Mouse (Mus musculus): ENCODE measurements around the gene Acat2.
"Not testable (repeated sequence)": the region's sequence is repeated elsewhere in the genome, so short reads cannot be mapped to it uniquely, and the experiment has no call there.

Acat2 gene

GRCm38 (mm10) chr17:12956664-12957063, 3.9 kb downstream of the Acat2 start:
- no peak for DNase-seq (ENCODE audit: low read depth)

GRCm38 (mm10) chr17:12949669-12950068, 10.9 kb downstream of the Acat2 start:
- DNase-seq (ENCODE audit: low read depth) = no peak

- DNase-seq (ENCODE audit: low read depth) = no peak
Observed at GRCm38 (mm10) chr17:12942459-12943162, 17.9 kb downstream of the Acat2 start.

- no peak for DNase-seq (ENCODE audit: low read depth)
Observed at GRCm38 (mm10) chr17:12941543-12942260, 18.8 kb downstream of the Acat2 start.

GRCm38 (mm10) chr17:12940151-12940805, 20.3 kb downstream of the Acat2 start, which contains the start of gene Acat3:
TSS of gene Acat3 (minus strand) at chr17:12940600.
- no peak for DNase-seq (ENCODE audit: low read depth)

GRCm38 (mm10) chr17:12939377-12940148, 21.0 kb downstream of the Acat2 start:
- DNase-seq (ENCODE audit: low read depth) = not testable (repeated sequence)

- DNase-seq (ENCODE audit: low read depth) = no peak
Observed at GRCm38 (mm10) chr17:12938077-12938476, 22.5 kb downstream of the Acat2 start.

- DNase-seq (ENCODE audit: low read depth) = no peak
Observed at GRCm38 (mm10) chr17:12937412-12937970, 23.1 kb downstream of the Acat2 start.

- no peak for DNase-seq (ENCODE audit: low read depth)
Observed at GRCm38 (mm10) chr17:12935719-12936118, 24.8 kb downstream of the Acat2 start.

GRCm38 (mm10) chr17:12931576-12931975, 29.0 kb downstream of the Acat2 start:
- not testable (repeated sequence) for DNase-seq (ENCODE audit: low read depth)

GRCm38 (mm10) chr17:12925703-12926180, 34.8 kb downstream of the Acat2 start:
- no peak for DNase-seq (ENCODE audit: low read depth)

GRCm38 (mm10) chr17:12925001-12925400, 35.5 kb downstream of the Acat2 start:
- DNase-seq (ENCODE audit: low read depth) = no peak

GRCm38 (mm10) chr17:12921073-12921472, 39.5 kb downstream of the Acat2 start:
- DNase-seq (ENCODE audit: low read depth) = no peak

GRCm38 (mm10) chr17:12916588-12917380, 43.8 kb downstream of the Acat2 start:
- peak; percentile 78 for DNase-seq (ENCODE audit: low read depth)

GRCm38 (mm10) chr17:12915881-12916583, 44.5 kb downstream of the Acat2 start, which contains the start of gene Mrpl18:
TSS of gene Mrpl18 (minus strand) at chr17:12916345.
- DNase-seq (ENCODE audit: low read depth) = peak; percentile 99

GRCm38 (mm10) chr17:12915488-12915880, 45.1 kb downstream of the Acat2 start, which contains the start of gene Tcp1:
TSS of gene Tcp1 (plus strand) at chr17:12915701.
- DNase-seq (ENCODE audit: low read depth) = peak; percentile 19

GRCm38 (mm10) chr17:12910391-12910790, 50.2 kb downstream of the Acat2 start:
- DNase-seq (ENCODE audit: low read depth) = no peak

- no peak for DNase-seq (ENCODE audit: low read depth)
Observed at GRCm38 (mm10) chr17:12909361-12910280, 50.9 kb downstream of the Acat2 start, which contains the start of gene Pnldc1. TSS of gene Pnldc1 (minus strand) at chr17:12910230.

- no peak for DNase-seq (ENCODE audit: low read depth)
Observed at GRCm38 (mm10) chr17:12906436-12906835, 54.1 kb downstream of the Acat2 start.

Measured in c-Kit-positive CD71-positive TER-119-negative erythroid progenitor cells, embryonic 14.5 days (primary cell).